Mouse (Mus musculus) adrenal gland (tissue): Measurements from ENCODE around the gene Gm11992.

ENCODE experiments used
- intact Hi-C: fragments of 180-260 bp; cut with DNase I; formaldehyde crosslinking; loops from one replicate; pipeline ENCODE4 v1.15.1; 2025

Gene Gm11992

DNA sequence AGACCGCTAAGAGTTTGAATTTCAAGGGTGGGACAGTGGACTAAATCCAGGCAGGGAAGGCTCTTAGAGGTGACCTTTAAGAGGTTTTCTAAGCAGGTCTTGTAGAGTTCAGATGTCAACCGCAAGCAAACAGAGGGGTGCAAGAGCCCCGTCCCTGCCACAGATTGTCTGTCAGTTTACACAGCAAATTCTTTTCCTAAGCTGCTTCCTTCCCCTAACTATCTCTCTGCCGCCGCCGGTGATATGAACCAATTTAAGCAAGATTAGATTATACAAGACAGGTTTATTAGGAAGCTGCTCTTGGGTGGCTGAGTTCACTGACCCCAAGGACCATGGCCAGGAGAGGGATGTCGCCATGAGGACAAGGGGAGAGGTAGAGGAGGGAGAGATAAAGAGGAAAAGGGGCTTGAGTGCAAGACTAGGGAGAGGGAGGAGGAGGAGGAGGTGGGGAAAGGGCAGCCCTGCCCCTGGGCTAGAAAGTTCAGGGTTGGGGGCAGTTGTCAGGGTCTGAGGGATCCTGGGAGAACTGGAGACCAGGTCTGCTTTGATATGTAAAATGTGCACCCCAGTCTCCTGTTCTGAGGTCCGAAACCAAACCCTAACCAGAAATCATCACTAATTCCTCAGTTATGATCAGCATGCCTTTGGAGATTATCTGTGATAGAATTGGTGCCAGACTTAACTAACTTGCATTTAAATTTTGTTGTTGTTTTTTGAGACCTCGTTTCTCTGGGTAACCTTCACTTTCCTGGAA is 67.2 kb downstream of the Gm11992 start:
- intact Hi-C loops = no loop called here

DNA sequence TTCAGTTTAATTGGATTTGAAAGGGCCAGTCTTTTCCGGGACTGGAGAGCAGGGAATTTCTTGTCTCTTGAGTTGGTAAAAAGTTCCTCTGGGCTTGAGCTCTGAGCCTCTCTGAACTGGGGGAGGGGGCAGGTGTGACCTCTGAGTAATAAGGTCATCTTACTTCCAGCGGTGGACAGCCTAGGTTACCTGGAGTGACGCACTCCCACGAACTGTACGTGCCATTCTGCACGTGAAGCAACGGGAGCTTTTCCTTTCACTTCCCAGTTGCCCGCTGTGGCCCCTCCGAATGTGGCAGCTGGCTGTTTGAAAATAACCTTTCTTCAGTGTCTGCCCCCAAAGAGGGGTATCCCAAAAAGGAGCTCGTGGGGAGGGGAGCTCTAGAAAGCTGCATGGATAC is 67.7 kb downstream of the Gm11992 start:
- intact Hi-C loops = no loop called here

DNA sequence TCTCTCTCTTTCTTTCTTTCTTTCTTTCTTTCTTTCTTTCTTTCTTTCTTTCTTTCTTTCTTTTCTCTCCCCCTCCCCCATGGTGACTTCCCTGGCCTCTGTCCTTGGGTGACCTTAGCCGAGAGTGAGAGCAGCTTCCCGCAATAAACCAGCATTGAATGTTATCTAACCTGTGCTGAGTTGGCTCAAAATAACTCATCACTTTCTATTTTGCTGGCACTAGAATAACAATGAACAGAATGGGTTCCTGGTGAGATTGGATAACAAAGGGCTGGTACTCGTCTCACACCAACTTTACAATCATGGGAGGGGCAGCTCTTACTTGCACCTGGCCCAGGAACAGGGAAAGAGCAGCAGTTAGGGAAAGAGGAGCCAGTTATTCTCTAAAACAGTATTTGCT is 68.5 kb downstream of the Gm11992 start:
- intact Hi-C loops = no loop called here

DNA sequence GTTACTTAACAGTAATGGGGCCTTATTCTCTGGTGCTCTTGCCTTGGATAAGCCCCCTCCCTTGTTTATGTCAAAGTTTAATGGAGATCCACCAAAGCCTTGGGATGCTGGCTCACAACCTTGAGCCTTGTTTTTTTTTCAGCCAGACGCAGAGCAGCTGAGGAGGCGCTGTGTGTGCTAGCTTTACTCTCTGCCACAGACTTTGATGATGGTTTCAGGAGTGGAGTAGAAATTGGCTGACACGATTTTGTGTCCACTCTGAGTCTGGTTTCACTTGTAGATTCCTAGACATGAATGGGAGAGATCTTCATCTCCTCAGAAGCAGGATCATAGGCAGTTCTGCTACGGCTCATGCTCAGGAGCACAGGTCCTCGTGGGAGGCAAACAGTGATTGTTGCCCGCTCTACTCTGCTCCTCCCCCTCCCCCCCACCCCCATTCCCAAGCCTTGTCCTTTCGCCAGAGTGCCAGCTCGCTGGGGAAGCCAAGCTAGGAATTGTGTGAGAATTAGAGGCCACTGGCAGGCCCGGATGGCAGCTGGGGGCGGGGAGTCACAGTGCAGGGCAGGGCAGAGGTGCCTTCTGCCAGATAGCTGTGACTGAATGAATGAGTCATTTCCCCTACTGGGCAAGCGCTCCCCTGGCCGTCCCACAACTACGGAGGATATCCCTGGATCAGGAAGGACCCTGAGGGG is 69.1 kb downstream of the Gm11992 start:
- intact Hi-C loops = no loop called here

DNA sequence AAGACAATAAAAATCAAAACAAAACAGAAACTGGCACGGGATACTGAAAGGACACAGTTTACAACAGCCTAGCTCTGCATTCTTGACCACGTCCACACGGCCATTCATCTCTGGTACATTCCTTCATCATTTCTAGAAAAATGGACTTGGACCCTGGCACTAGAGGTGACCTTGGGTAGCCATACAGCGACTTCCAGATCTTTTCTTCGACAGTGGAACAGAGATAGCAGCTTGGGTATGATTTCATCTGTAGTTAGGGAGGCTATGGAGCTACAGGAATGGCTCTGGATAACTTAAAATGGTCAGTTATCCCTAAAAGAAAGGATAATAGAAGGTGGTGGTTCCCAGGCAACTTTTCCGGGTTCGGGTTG is 69.6 kb downstream of the Gm11992 start, which contains the start of gene Upp1:
Upp1 (plus strand) TSS at position 54 of the 371 bp plus-strand sequence.
- intact Hi-C loops = no loop called here

DNA sequence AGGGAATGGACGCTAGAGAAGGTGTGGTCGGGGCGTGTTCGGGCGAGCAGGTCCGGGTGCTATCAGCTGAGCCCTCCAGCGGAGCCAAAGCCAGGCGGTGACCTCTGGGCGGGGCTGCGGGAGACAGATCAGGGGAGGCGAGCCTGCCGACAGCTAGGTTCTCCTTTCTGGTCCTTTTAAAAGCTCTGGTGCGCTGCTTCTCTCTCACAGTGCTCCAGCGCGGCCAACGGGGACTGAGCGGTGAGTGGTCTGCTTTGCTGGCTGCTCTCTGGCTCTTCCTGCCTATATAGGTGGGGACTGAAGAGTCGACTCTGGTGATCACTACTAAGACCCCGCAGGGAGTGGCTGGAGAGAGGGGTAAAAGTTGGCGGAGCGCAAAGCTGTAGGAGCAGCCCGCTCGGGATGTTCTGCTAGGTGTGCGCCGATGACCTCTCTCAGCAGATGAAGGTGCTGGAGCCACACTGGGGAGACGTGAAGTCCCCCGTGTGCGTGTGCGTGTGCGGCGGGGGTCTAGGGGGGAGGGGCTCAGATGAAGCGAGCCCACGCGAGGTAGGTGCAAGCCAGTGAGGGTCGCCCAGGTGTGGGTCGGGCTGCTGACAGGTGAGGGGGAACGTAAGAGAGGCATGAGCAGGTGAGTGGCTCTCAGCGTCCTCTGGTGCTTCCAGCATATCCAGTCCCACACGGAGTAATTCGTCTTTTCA is 70.2 kb downstream of the Gm11992 start:
- intact Hi-C loops = no loop called here
